Mouse (Mus musculus) myocyte (in vitro differentiated cells): ENCODE data around the gene Tbc1d8b.

Experiments used
- CEBPB ChIP-seq: IDR thresholded peaks from 2 replicates; pipeline ENCODE4 v1.6.1; 2011; ENCODE audit warnings: mild to moderate bottlenecking, moderate library complexity; ENCODE audit not compliant: poor library complexity, insufficient read depth, severe bottlenecking
- MAX ChIP-seq: IDR thresholded peaks from one replicate; pipeline ENCODE4 v1.6.1; 2011; ENCODE audit warnings: low read depth, mild to moderate bottlenecking, control low read depth
- POLR2A ChIP-seq: IDR thresholded peaks from one replicate; pipeline ENCODE4 v1.6.1; 2011; ENCODE audit warnings: low read depth, mild to moderate bottlenecking, control low read depth, moderate library complexity; ENCODE audit not compliant: insufficient read length
- TCF12 ChIP-seq: IDR thresholded peaks from one replicate; pipeline ENCODE4 v1.6.1; 2011; ENCODE audit warnings: mild to moderate bottlenecking, control low read depth; ENCODE audit not compliant: poor library complexity, insufficient read depth, severe bottlenecking
- TCF3 ChIP-seq: IDR thresholded peaks from one replicate; pipeline ENCODE4 v1.6.1; 2011; ENCODE audit warnings: low read depth, control low read depth; ENCODE audit not compliant: insufficient read length
- USF1 ChIP-seq: IDR thresholded peaks from one replicate; pipeline ENCODE4 v1.6.1; 2011; ENCODE audit warnings: low read depth, mild to moderate bottlenecking, control low read depth, moderate library complexity

DNA sequence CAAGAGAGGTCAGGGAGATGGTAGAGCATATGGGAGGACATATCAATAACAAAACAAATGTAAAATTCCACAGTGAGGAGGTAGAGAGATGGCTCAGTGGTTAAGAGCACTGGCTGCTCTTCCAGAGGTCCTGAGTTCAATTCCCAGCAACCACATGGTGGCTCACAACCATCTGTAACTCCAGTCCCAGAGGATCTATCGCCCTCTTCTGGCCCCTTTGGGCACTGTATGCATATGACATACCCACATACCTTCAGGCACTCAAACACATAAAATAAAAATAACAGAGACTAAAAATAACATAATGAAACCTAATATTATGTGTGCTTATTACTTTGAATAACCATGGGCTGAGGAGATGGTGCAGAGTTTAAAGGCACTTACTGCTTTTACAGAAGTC is 22.7 kb upstream of the Tbc1d8b start:
- no peak for TF ChIP-seq TCF3
- TF ChIP-seq POLR2A, result no peak
- TF ChIP-seq CEBPB, result no peak
- TF ChIP-seq MAX, result no peak
- TF ChIP-seq TCF12, result no peak
- TF ChIP-seq USF1, result no peak
